Mouse (Mus musculus) kidney, postnatal 36 days (tissue): Measurements from ENCODE around the gene Wdr5.
"Not testable (repeated sequence)": the region's sequence is repeated elsewhere in the genome, so short reads cannot be mapped to it uniquely, and the experiment has no call there.

ENCODE experiments used
- DNase-seq, 2 experiments: peaks; one replicate each; pipeline ENCODE4 v3.0.0; 2021 to 2022; ENCODE audit warnings: mixed read lengths in 2 of 2

The Wdr5 gene

GRCm38 (mm10) chr2:27504113-27504885, 10.7 kb upstream of the Wdr5 start:
- peak; percentile 38 to 52 for DNase-seq

GRCm38 (mm10) chr2:27505539-27505938, 9.4 kb upstream of the Wdr5 start:
- DNase-seq = peak; percentile 55 to 57

GRCm38 (mm10) chr2:27506658-27507057, 8.3 kb upstream of the Wdr5 start:
- not testable (repeated sequence) for DNase-seq

GRCm38 (mm10) chr2:27507562-27507961, 7.4 kb upstream of the Wdr5 start, which contains the start of gene Brd3:
Gene Brd3 (minus strand): TSS chr2:27507662.
- DNase-seq = no peak

- DNase-seq = no peak
Observed at GRCm38 (mm10) chr2:27510706-27511105, 4.3 kb upstream of the Wdr5 start.

GRCm38 (mm10) chr2:27512909-27513308, 2.0 kb upstream of the Wdr5 start:
- DNase-seq = no peak

- DNase-seq = no peak
Observed at GRCm38 (mm10) chr2:27513861-27514260, 1.1 kb upstream of the Wdr5 start.

GRCm38 (mm10) chr2:27515341-27516166, 597 bp downstream of the Wdr5 start:
- peak; percentile 57 to 65 for DNase-seq

GRCm38 (mm10) chr2:27516289-27516688, 1.3 kb downstream of the Wdr5 start:
- no peak for DNase-seq

- peak in 1 of 2 experiments; percentile 17 for DNase-seq
Observed at GRCm38 (mm10) chr2:27518283-27518682, 3.3 kb downstream of the Wdr5 start.

- not testable (repeated sequence) for DNase-seq
Observed at GRCm38 (mm10) chr2:27538455-27539330, 23.7 kb downstream of the Wdr5 start.

- DNase-seq = no peak
Observed at GRCm38 (mm10) chr2:27539336-27539735, 24.4 kb downstream of the Wdr5 start.

GRCm38 (mm10) chr2:27539772-27540514, 25.0 kb downstream of the Wdr5 start:
- peak; percentile 98 to 100 for DNase-seq

- no peak for DNase-seq
Observed at GRCm38 (mm10) chr2:27540515-27540836, 25.5 kb downstream of the Wdr5 start.

- DNase-seq = no peak
Observed at GRCm38 (mm10) chr2:27541225-27541624, 26.3 kb downstream of the Wdr5 start.

- DNase-seq = no peak
Observed at GRCm38 (mm10) chr2:27544613-27545012, 29.7 kb downstream of the Wdr5 start.

- DNase-seq = not testable (repeated sequence)
Observed at GRCm38 (mm10) chr2:27545517-27545916, 30.6 kb downstream of the Wdr5 start.

GRCm38 (mm10) chr2:27546041-27546440, 31.1 kb downstream of the Wdr5 start:
- not testable (repeated sequence) for DNase-seq

- DNase-seq = no peak
Observed at GRCm38 (mm10) chr2:27547326-27547725, 32.4 kb downstream of the Wdr5 start.

GRCm38 (mm10) chr2:27547986-27548385, 33.0 kb downstream of the Wdr5 start:
- no peak for DNase-seq

- DNase-seq = peak; percentile 71 to 77
Observed at GRCm38 (mm10) chr2:27548664-27549369, 33.9 kb downstream of the Wdr5 start.
